Mouse (Mus musculus) forebrain, embryonic 11.5 days (tissue): Measurements from ENCODE around the gene Tk1. TPM values are rescaled to one million over a fixed set of nuclear protein-coding genes. Genes with fewer than 3 reads are reported as not detected.

Experiments
- ATAC-seq: fragments of 200-750 bp; cut with Nextera tagmentation; replicated peaks from 2 replicates; pipeline ENCODE4 v1.8.0; 2017; ENCODE audit warnings: moderate TSS enrichment; ENCODE audit not compliant: low FRiP score
- DNase-seq: peaks from one replicate; pipeline ENCODE4 v3.0.0-alpha.2; 2017; ENCODE audit warnings: low spot score
- H3K27ac ChIP-seq: fragments of 300-500 bp; sonication (generic); 2 replicates; pipeline ENCODE4 v1.5.1; 2014; ENCODE audit warnings: low read depth, low read length
- H3K27me3 ChIP-seq: fragments of 300-500 bp; sonication (generic); 2 replicates; pipeline ENCODE4 v1.6.1; 2014; ENCODE audit warnings: mild to moderate bottlenecking, low read length, mixed read lengths; ENCODE audit not compliant: control insufficient read depth, insufficient read depth
- H3K36me3 ChIP-seq: fragments of 300-500 bp; sonication (generic); 2 replicates; pipeline ENCODE4 v1.6.1; 2014; ENCODE audit warnings: mild to moderate bottlenecking, low read length, moderate library complexity, mixed read lengths; ENCODE audit not compliant: control insufficient read depth, insufficient read depth
- H3K4me1 ChIP-seq: fragments of 300-500 bp; sonication (generic); replicated peaks from 2 replicates; pipeline ENCODE4 v1.6.1; 2014; ENCODE audit warnings: low read length, mixed read lengths; ENCODE audit not compliant: control insufficient read depth, insufficient read depth
- H3K4me2 ChIP-seq: fragments of 300-500 bp; sonication (generic); 2 replicates; pipeline ENCODE4 v1.6.1; 2014; ENCODE audit warnings: low read depth, mild to moderate bottlenecking, low read length, moderate library complexity, mixed read lengths; ENCODE audit not compliant: severe bottlenecking
- H3K4me3 ChIP-seq: fragments of 300-500 bp; sonication (generic); 2 replicates; pipeline ENCODE4 v1.5.1; 2014; ENCODE audit warnings: low read depth, low read length
- H3K9ac ChIP-seq: fragments of 300-500 bp; sonication (generic); 2 replicates; pipeline ENCODE4 v1.6.1; 2014; ENCODE audit warnings: low read length
- H3K9me3 ChIP-seq: fragments of 300-500 bp; sonication (generic); 2 replicates; pipeline ENCODE4 v1.6.1; 2016; ENCODE audit warnings: low read length, mixed read lengths; ENCODE audit not compliant: control insufficient read depth
- WGBS: fragments of 180-500 bp; shearing (Covaris S2); extraction: QIAGEN DNeasy Blood & Tissue Kit; methylation state at CpG from one replicate; pipeline ENCODE4 v1.1.7; 2014; 5-methylcytosine and 5-hydroxymethylcytosine counted together
- polyA plus RNA-seq: library from polyadenylated mRNA; unstranded; fragments of >200 nt; fragmentation: Nextera tagmentation; extraction: Ambion mirVana; gene quantifications from 2 replicates; pipeline ENCODE4 v1.2.1, GENCODE M21; 2014

Tk1 gene
- polyA plus RNA-seq, 1 experiment from 2014 or later, result 118 TPM

DNA sequence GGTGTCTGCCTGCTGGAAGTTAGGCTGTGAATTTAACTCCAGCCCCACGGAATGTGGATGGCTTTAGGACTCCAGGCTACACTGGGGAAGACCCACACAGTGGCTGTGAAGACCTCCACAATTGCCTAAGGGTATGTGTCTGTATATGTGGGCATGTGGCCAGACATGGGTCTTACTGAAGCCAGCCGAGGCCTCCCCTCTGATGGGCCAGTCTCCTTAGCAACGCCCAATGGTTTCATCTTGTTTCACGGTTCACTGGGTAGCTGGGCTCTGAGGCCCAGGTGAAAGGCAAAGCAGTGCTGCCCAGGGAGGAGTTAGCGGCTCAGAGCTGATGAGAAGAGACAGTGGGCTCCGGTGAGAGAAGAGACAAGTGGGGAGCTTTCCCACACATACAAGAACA, 40.1 kb upstream of the Tk1 start:
- 12% methylated on average over 6 of the region's 6 CpGs for WGBS
- Histone ChIP-seq H3K9ac (peak overlapping the region; percentile 27; the same call in 1 of the 2 replicates), H3K27me3 (peaks cover 10% of the 10 kb centered on the region), H3K4me1 (peaks cover 18% of the 10 kb centered on the region; the same call in 1 of the 2 replicates), H3K4me2 (0 out of 2 replicates have a peak overlapping the region, but pooled peaks have one; percentile 6), H3K36me3 (no peaks in the 10 kb centered on the region), H3K9me3 (no peaks in the 10 kb centered on the region), H3K4me3 (no peak overlapping the region), H3K27ac (no peak overlapping the region)
- ATAC-seq (peak; percentile 39; the same call in 1 of the 2 replicates), DNase-seq (no peak)

DNA sequence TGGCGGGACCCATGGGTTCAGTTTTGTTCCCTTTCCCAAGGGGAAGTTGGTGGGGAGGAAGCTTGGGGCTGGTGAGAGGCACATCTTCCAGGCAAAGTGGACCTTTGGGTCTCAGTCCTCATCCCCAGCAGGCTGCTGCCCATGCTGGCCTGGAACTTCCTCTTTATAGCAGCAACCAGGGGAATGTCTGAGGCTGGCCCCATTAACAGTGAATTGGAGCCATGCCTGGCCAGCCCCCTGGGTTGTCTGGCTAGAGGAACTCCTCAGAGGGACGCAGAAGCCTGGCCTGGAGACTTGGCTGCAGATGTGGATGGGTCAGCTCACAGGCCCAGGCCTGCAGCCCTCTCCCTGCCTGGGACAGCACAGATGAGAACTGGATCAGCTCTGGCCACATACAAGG, 38.9 kb upstream of the Tk1 start:
- H3K27me3 ChIP-seq, result peaks cover 18% of the 10 kb centered on the region
- no peaks in the 10 kb centered on the region for H3K9me3 ChIP-seq
- peaks cover 18% of the 10 kb centered on the region; the same call in 1 of the 2 replicates for H3K4me1 ChIP-seq
- no peaks in the 10 kb centered on the region for H3K36me3 ChIP-seq
- H3K4me2 ChIP-seq, result no peak overlapping the region
- H3K27ac ChIP-seq, result no peak overlapping the region
- WGBS, result 67% methylated on average over 2 of the region's 2 CpGs
- no peak for ATAC-seq
- H3K4me3 ChIP-seq, result no peak overlapping the region
- no peak for DNase-seq
- no peak overlapping the region for H3K9ac ChIP-seq

DNA sequence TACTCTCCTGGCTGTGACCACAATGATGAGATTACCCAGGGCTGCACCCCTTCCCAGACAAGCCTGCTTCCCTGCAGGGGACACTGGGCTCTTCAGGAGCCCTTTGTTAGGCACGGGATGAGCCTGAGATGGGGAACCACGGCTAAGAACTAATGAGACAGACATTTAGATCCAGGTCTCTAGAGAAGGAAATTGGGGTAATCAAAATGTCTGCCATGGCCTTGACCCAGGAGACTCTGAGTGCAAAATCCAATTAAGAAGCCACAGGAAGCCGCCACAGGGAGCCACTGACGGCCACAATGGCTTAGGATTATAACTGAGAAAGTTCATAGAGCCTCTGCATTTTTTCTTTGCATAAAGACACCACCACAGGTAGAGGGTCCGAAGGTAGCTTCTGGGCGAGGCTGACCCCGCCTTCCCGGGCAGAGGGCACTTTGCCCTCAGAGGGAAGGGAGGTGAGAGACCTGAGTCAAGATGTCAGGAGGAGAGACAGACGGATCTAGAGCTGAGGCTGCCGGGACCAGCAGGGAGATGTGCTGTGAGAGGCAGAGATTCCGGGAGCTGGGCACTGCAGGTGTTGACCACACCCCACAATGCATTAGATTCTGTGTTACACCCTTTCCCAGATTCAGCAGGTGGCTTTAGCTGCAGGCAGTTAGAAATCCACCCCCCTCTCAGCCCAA, 37.4 kb upstream of the Tk1 start:
- H3K27ac ChIP-seq, result no peak overlapping the region

DNA sequence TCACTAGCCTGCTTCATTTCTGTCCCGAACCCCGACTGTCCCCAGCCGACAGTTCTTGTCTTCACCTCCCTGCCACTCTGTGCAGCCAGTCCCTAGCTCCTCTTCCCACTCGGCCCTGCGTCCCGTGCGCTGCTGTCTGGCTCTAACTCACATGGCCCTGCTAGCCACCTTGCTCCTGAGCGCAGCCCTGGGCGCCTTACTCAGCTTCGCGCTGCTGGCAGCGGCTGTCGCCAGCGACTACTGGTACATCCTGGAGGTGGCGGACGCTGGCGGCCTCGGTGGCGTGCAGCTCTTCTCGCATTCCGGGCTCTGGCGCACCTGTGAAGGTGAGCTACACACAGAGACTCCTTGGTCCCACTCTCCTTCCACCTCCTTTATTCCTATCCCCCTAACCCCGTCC, 34.7 kb upstream of the Tk1 start, which contains the start of gene Tmem235:
Tmem235 (plus strand) TSS at position 152 of the 400 bp plus-strand sequence.
- Histone ChIP-seq H3K27me3 (peaks cover 24% of the 10 kb centered on the region), H3K9ac (0 out of 2 replicates have a peak within 1 kb of the TSS, but pooled peaks have one; percentile 8), H3K4me3 (no peak within 1 kb of the TSS), H3K27ac (no peak within 1 kb of the TSS), H3K4me2 (0 out of 2 replicates have a peak within 1 kb of the TSS, but pooled peaks have one; percentile 8), H3K36me3 (peaks cover 19% of the 10 kb centered on the region), H3K9me3 (no peaks in the 10 kb centered on the region), H3K4me1 (peaks cover 11% of the 10 kb centered on the region; the same call in 1 of the 2 replicates)
- 3% methylated on average over 23 of the region's 23 CpGs for WGBS
- DNase-seq (no peak), ATAC-seq (no peak)

More for the DNA sequence above, 37.4 kb upstream of the Tk1 start:
- 19% methylated on average over 11 of the region's 11 CpGs for WGBS
- H3K4me1 ChIP-seq, result peaks cover 19% of the 10 kb centered on the region; the same call in 1 of the 2 replicates
- DNase-seq (no peak), ATAC-seq (no peak)
- H3K4me2 ChIP-seq, result no peak overlapping the region
- H3K9ac ChIP-seq, result no peak overlapping the region
- no peaks in the 10 kb centered on the region for H3K9me3 ChIP-seq
- H3K36me3 ChIP-seq, result no peaks in the 10 kb centered on the region
- H3K4me3 ChIP-seq, result no peak overlapping the region
- H3K27me3 ChIP-seq, result peaks cover 24% of the 10 kb centered on the region

DNA sequence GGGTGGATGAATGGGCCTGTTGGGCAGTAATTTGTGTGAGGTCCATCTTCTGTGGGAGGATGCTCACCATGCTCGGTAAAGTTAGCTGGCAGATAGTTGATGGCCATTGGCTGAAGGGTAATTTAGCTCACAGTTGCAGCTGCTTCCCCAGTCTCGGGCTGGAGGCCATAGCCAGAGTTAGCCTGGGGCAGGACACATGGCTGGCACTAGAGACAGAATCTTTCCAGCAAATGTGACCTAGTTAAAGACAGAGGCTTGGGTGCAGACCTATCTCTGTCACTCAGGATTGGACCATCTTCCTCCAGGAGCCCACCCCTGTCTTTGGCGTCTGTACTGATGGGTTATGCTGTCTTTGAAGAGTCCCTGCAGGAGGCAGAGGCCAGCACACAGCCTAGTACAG, 32.5 kb upstream of the Tk1 start:
- Histone ChIP-seq H3K27me3 (peaks cover 22% of the 10 kb centered on the region), H3K4me2 (no peak overlapping the region), H3K9ac (no peak overlapping the region), H3K4me3 (no peak overlapping the region), H3K27ac (no peak overlapping the region), H3K9me3 (no peaks in the 10 kb centered on the region), H3K36me3 (peaks cover 19% of the 10 kb centered on the region), H3K4me1 (peaks cover 5% of the 10 kb centered on the region; the same call in 1 of the 2 replicates)
- WGBS, result 59% methylated on average over 3 of the region's 3 CpGs
- ATAC-seq, result no peak
- no peak for DNase-seq

DNA sequence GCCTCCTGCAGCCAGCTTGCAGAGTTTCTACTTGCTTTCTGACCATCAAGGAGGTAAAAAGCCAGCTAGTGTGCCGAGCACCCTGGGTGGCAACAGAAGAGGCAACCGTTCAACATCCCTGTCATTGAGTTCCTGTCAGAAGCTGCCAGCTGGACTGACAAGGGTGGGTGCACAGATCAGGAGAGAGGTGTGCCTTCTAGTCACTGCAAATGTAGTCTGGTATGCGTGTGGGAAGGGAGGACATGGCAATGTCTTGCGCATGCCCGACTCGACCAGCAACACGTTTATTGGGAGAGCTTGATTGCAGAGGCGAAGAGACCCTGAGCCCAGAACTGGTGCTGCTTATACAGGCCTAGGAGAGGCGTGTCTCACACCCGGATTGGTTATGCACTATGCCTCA, 31.6 kb upstream of the Tk1 start:
- peaks cover 28% of the 10 kb centered on the region for H3K36me3 ChIP-seq
- no peak overlapping the region for H3K4me2 ChIP-seq
- H3K9ac ChIP-seq, result no peak overlapping the region
- peaks cover 21% of the 10 kb centered on the region for H3K27me3 ChIP-seq
- no peaks in the 10 kb centered on the region for H3K9me3 ChIP-seq
- 97% methylated on average over 10 of the region's 10 CpGs for WGBS
- H3K27ac ChIP-seq, result no peak overlapping the region
- H3K4me3 ChIP-seq, result no peak overlapping the region
- DNase-seq (no peak), ATAC-seq (no peak)
- H3K4me1 ChIP-seq, result 0 out of 2 replicates have a peak, but pooled peaks cover 1% of the 10 kb centered on the region

DNA sequence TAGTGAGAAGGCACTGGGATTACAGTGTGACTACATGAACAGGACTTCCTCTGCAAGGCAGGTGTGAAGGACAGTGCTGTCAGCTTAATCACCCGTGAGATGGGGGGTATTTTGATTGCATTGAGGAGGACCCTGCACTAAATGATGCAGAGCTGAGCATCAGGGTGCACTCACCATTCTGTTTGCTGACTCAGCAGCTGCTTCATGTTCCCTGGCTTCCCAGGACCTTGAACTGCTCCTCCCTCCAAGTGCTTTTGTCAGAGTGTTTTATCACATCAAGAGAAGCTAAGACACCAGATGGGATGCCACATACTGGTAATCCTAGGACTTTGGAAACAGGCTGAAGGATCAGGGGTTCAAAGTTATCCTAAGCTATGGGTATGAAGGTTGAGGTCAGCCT, 30.1 kb upstream of the Tk1 start:
- no peak overlapping the region for H3K27ac ChIP-seq
- ATAC-seq, result no peak
- 74% methylated on average over 1 of the region's 1 CpGs for WGBS
- no peak overlapping the region for H3K4me2 ChIP-seq
- DNase-seq, result no peak
- no peaks in the 10 kb centered on the region for H3K9me3 ChIP-seq
- H3K4me1 ChIP-seq, result 0 out of 2 replicates have a peak, but pooled peaks cover 1% of the 10 kb centered on the region
- H3K9ac ChIP-seq, result no peak overlapping the region
- no peak overlapping the region for H3K4me3 ChIP-seq
- H3K27me3 ChIP-seq, result peaks cover 14% of the 10 kb centered on the region
- H3K36me3 ChIP-seq, result peaks cover 29% of the 10 kb centered on the region

DNA sequence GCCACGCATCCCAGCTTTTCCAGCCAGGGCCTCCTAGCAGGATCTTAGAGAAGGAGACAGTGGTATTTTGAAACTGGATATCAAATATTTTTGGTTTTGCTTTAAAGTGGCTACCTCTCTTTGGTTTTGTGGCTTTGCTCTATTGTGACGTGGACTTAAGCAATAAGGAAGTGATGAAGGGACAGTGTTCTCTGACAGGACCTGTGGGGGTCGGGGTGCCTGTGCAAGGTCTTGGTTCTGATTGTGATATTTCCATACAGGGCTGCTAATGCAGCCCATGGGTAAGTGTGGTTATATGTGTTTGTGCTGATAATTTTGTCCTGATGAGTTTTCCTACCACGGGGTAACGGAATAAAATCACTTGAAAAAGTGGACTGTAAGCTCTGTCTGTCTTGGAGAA, 29.5 kb upstream of the Tk1 start:
- no peak overlapping the region for H3K9ac ChIP-seq
- peaks cover 4% of the 10 kb centered on the region for H3K4me1 ChIP-seq
- 95% methylated on average over 5 of the region's 5 CpGs for WGBS
- H3K27me3 ChIP-seq, result peaks cover 9% of the 10 kb centered on the region
- ATAC-seq (no peak), DNase-seq (no peak)
- peaks cover 29% of the 10 kb centered on the region for H3K36me3 ChIP-seq
- no peaks in the 10 kb centered on the region for H3K9me3 ChIP-seq
- no peak overlapping the region for H3K27ac ChIP-seq
- H3K4me3 ChIP-seq, result no peak overlapping the region
- no peak overlapping the region for H3K4me2 ChIP-seq

DNA sequence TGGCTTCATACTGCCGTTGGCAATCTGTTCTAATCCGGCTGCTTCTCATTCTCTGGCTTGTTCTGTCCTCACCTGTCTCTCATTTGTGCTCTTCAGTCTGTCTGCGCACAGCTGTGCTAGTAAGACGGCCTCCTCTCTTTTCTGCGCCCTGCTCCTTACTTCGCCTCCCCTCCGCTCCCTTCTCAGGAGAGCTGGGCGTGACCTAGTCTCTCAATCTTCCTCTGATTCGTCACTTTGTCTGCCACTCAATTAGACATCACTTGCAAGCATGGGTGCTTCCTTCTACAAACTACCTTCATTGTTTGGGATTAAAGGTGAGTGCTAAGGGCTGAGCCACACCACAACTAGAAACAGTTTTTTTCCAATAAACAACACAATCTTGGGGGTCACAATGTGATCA, 28.3 kb upstream of the Tk1 start:
- WGBS, result 93% methylated on average over 9 of the region's 9 CpGs
- Histone ChIP-seq H3K9me3 (no peaks in the 10 kb centered on the region), H3K4me2 (no peak overlapping the region), H3K27ac (no peak overlapping the region), H3K36me3 (peaks cover 29% of the 10 kb centered on the region), H3K4me1 (peaks cover 5% of the 10 kb centered on the region), H3K4me3 (no peak overlapping the region), H3K9ac (no peak overlapping the region), H3K27me3 (peaks cover under 1% of the 10 kb centered on the region; the same call in 1 of the 2 replicates)
- DNase-seq, result no peak
- ATAC-seq, result no peak
